In genomic region chr14:14355360-14355646, GRCm38 (mm10) we compare ENCODE assay signal across 14 mouse cellular contexts. TPM values are rescaled to one million over a fixed set of nuclear protein-coding genes. Genes with fewer than 3 reads are reported as not detected.
DNase-seq lines count a peak whose midpoint lies in the region; ATAC-seq and TF ChIP-seq lines count a peak whose summit lies in the region.
"Had no signal": no experiment of that assay in that cellular context is flagged by ENCODE, and none has a peak within 500 bp of the region (broad histone marks: within the 10 kb centered on the region; RNA-seq: fewer than 3 reads in every experiment).

No protein-coding gene starts in this region.

- no peak for TF ChIP-seq EP300 in stomach, postnatal 0 days (optimal IDR thresholded peaks at IDR 0.05)

- no peak overlapping the region for H3K4me2 ChIP-seq in hindbrain, embryonic 13.5 days
- H3K4me2 ChIP-seq in hindbrain, embryonic 16.5 days (ENCODE audit: low read length), result no peak overlapping the region
- no peak overlapping the region for H3K4me2 ChIP-seq in neural tube, embryonic 11.5 days (ENCODE audit: low read depth)
- no peak overlapping the region for H3K4me2 ChIP-seq in limb, embryonic 13.5 days (replicated peaks)
- no peak overlapping the region for H3K4me2 ChIP-seq in stomach, postnatal 0 days (replicated peaks; ENCODE audit: low read depth)
- H3K4me2 ChIP-seq: heart, embryonic 12.5 days; kidney, embryonic 15.5 days had no signal

- H3K9ac ChIP-seq in hindbrain, embryonic 13.5 days, result no peak overlapping the region
- H3K9ac ChIP-seq in hindbrain, embryonic 16.5 days (ENCODE audit: low read depth, low read length), result no peak overlapping the region
- H3K9ac ChIP-seq in neural tube, embryonic 11.5 days (ENCODE audit: low read length), result no peak overlapping the region
- H3K9ac ChIP-seq in limb, embryonic 13.5 days, result no peak overlapping the region
- no peak overlapping the region for H3K9ac ChIP-seq in stomach, postnatal 0 days (ENCODE audit: low read length)
- H3K9ac ChIP-seq: heart, embryonic 12.5 days; kidney, embryonic 15.5 days had no signal

- peak; percentile 29 for ATAC-seq in hindbrain, embryonic 13.5 days (ENCODE audit: low FRiP score)
- no peak for ATAC-seq in hindbrain, embryonic 16.5 days
- ATAC-seq in neural tube, embryonic 11.5 days (ENCODE audit: insufficient read depth, low FRiP score, low TSS enrichment), result peak; percentile 3; the same call in 1 of the 2 replicates
- 0 out of 2 replicates have a peak, but pooled peaks have one; percentile 25 for ATAC-seq in limb, embryonic 13.5 days (ENCODE audit: low FRiP score, low read depth)
- peak; percentile 43; the same call in 1 of the 2 replicates for ATAC-seq in stomach, postnatal 0 days (ENCODE audit: low FRiP score, low TSS enrichment)
- ATAC-seq in erythroid progenitor cell, adult 5-6 weeks (replicated peaks; ENCODE audit: low FRiP score, poor library complexity, severe bottlenecking), result no peak

- no peaks in the 10 kb centered on the region for H3K4me1 ChIP-seq in hindbrain, embryonic 13.5 days (replicated peaks)
- H3K4me1 ChIP-seq in hindbrain, embryonic 16.5 days (ENCODE audit: control insufficient read depth, insufficient read depth, low read depth, low read length), result no peaks in the 10 kb centered on the region
- H3K4me1 ChIP-seq in neural tube, embryonic 11.5 days (ENCODE audit: control insufficient read depth, insufficient read depth, low read length), result no peaks in the 10 kb centered on the region
- no peaks in the 10 kb centered on the region for H3K4me1 ChIP-seq in limb, embryonic 13.5 days
- no peaks in the 10 kb centered on the region for H3K4me1 ChIP-seq in stomach, postnatal 0 days (replicated peaks; ENCODE audit: control insufficient read depth, insufficient read depth)
- H3K4me1 ChIP-seq: heart, embryonic 12.5 days; kidney, embryonic 15.5 days had no signal

- 98% methylated on average over 8 of the region's 8 CpGs for WGBS in hindbrain, embryonic 13.5 days
- WGBS in hindbrain, embryonic 16.5 days, result 98% methylated on average over 8 of the region's 8 CpGs
- 93% methylated on average over 7 of the region's 8 CpGs for WGBS in neural tube, embryonic 11.5 days
- 89% methylated on average over 8 of the region's 8 CpGs for WGBS in limb, embryonic 13.5 days
- 98% methylated on average over 8 of the region's 8 CpGs for WGBS in stomach, postnatal 0 days

- no peak overlapping the region for H3K27ac ChIP-seq in hindbrain, embryonic 13.5 days
- no peak overlapping the region for H3K27ac ChIP-seq in hindbrain, embryonic 16.5 days (ENCODE audit: low read depth, low read length)
- no peak overlapping the region for H3K27ac ChIP-seq in neural tube, embryonic 11.5 days (ENCODE audit: low read depth, low read length)
- H3K27ac ChIP-seq in limb, embryonic 13.5 days, result no peak overlapping the region
- H3K27ac ChIP-seq in stomach, postnatal 0 days (replicated peaks), result no peak overlapping the region
- H3K27ac ChIP-seq: kidney, embryonic 15.5 days had no signal

- no peak for DNase-seq in neural tube, embryonic 11.5 days (ENCODE audit: low spot score)
- no peak for DNase-seq in neural tube, embryonic 10.5 days (ENCODE audit: extremely low spot score, low spot score)
- peak; percentile 19 for DNase-seq in stomach, postnatal 0 days (ENCODE audit: low spot score)
- DNase-seq: lung, postnatal 14 days had no signal

- H3K9me3 ChIP-seq in hindbrain, embryonic 13.5 days, result peaks cover 4% of the 10 kb centered on the region
- H3K9me3 ChIP-seq in hindbrain, embryonic 16.5 days (ENCODE audit: control insufficient read depth, low read length), result peaks cover 14% of the 10 kb centered on the region; the same call in 1 of the 2 replicates
- peaks cover 10% of the 10 kb centered on the region; the same call in 1 of the 2 replicates for H3K9me3 ChIP-seq in neural tube, embryonic 11.5 days (ENCODE audit: control insufficient read depth, low read length)
- H3K9me3 ChIP-seq in limb, embryonic 13.5 days, result peaks cover 36% of the 10 kb centered on the region
- peaks cover 5% of the 10 kb centered on the region; the same call in 1 of the 2 replicates for H3K9me3 ChIP-seq in stomach, postnatal 0 days (ENCODE audit: control insufficient read depth, low read length)

- H3K4me3 ChIP-seq in hindbrain, embryonic 13.5 days, result no peak overlapping the region
- no peak overlapping the region for H3K4me3 ChIP-seq in hindbrain, embryonic 16.5 days (ENCODE audit: low read length)
- H3K4me3 ChIP-seq in neural tube, embryonic 11.5 days (ENCODE audit: low read depth, low read length), result no peak overlapping the region
- H3K4me3 ChIP-seq in limb, embryonic 13.5 days, result no peak overlapping the region
- no peak overlapping the region for H3K4me3 ChIP-seq in stomach, postnatal 0 days (ENCODE audit: low read depth, low read length)
- H3K4me3 ChIP-seq: heart, embryonic 12.5 days; kidney, embryonic 15.5 days had no signal

- no peak for TF ChIP-seq CTCF in stomach, postnatal 0 days (IDR thresholded peaks at IDR 0.05; ENCODE audit: low read depth)

- no peaks in the 10 kb centered on the region for H3K27me3 ChIP-seq in hindbrain, embryonic 13.5 days
- H3K27me3 ChIP-seq in hindbrain, embryonic 16.5 days (replicated peaks; ENCODE audit: control insufficient read depth, insufficient read depth, low read length), result no peaks in the 10 kb centered on the region
- no peaks in the 10 kb centered on the region for H3K27me3 ChIP-seq in neural tube, embryonic 11.5 days (ENCODE audit: control insufficient read depth, insufficient read depth, low read length)
- H3K27me3 ChIP-seq in limb, embryonic 13.5 days, result no peaks in the 10 kb centered on the region
- H3K27me3 ChIP-seq in stomach, postnatal 0 days (ENCODE audit: control insufficient read depth, insufficient read depth, low read length), result no peaks in the 10 kb centered on the region
- H3K27me3 ChIP-seq: heart, embryonic 12.5 days; kidney, embryonic 15.5 days had no signal

- no peaks in the 10 kb centered on the region for H3K36me3 ChIP-seq in hindbrain, embryonic 13.5 days
- H3K36me3 ChIP-seq in hindbrain, embryonic 16.5 days (ENCODE audit: control insufficient read depth, insufficient read depth, low read length), result no peaks in the 10 kb centered on the region
- H3K36me3 ChIP-seq in neural tube, embryonic 11.5 days (ENCODE audit: control insufficient read depth, insufficient read depth, low read length), result no peaks in the 10 kb centered on the region
- peaks cover 17% of the 10 kb centered on the region for H3K36me3 ChIP-seq in limb, embryonic 13.5 days
- no peaks in the 10 kb centered on the region for H3K36me3 ChIP-seq in stomach, postnatal 0 days (ENCODE audit: control insufficient read depth, insufficient read depth, low read length)

RNA-seq across cellular contexts. Expression of gene Il3ra, which starts 9.2 kb away (rescaled TPM):
- polyA plus RNA-seq in hindbrain, embryonic 13.5 days (2015; fragmentation: Nextera tagmentation; extraction: Ambion mirVana), result 1.6 and 2.2 TPM in 2 replicates
- 2.3 and 3.0 TPM in 2 replicates for polyA plus RNA-seq in hindbrain, embryonic 16.5 days (2015; fragmentation: Nextera tagmentation; extraction: Ambion mirVana)
- 2.4 and 3.1 TPM in 2 replicates for polyA plus RNA-seq in neural tube, embryonic 11.5 days (2014; fragmentation: Nextera tagmentation; extraction: Ambion mirVana)
- polyA plus RNA-seq in limb, embryonic 13.5 days (2015; fragmentation: Nextera tagmentation; extraction: Ambion mirVana), result 4.8 and 5.0 TPM in 2 replicates
- 2.7 and 3.9 TPM in 2 replicates for polyA plus RNA-seq in stomach, postnatal 0 days (2015; fragmentation: Nextera tagmentation; extraction: Ambion mirVana)
- 2.5 and 4.3 TPM in 2 replicates for total RNA-seq in erythroid progenitor cell, adult 5-6 weeks (2015; ENCODE audit: low replicate concordance)
- total RNA-seq in erythroid progenitor cell, adult 5-6 weeks (2017; ENCODE audit: low replicate concordance), result 4.8 and 5.8 TPM in 2 replicates

RNA-seq across cellular contexts. Expression of gene Olfr31, which starts 32.7 kb away (rescaled TPM):
- 0.12 TPM in 1 of 2 replicates, not detected in the other for polyA plus RNA-seq in hindbrain, embryonic 13.5 days (2015; fragmentation: Nextera tagmentation; extraction: Ambion mirVana)
- polyA plus RNA-seq in hindbrain, embryonic 16.5 days (2015; fragmentation: Nextera tagmentation; extraction: Ambion mirVana), result 0.11 TPM in 1 of 2 replicates, not detected in the other
- polyA plus RNA-seq in neural tube, embryonic 11.5 days (2014; fragmentation: Nextera tagmentation; extraction: Ambion mirVana), result not detected in 2 replicates
- not detected in 2 replicates for polyA plus RNA-seq in limb, embryonic 13.5 days (2015; fragmentation: Nextera tagmentation; extraction: Ambion mirVana)
- 0.02 TPM in 1 of 2 replicates, not detected in the other for polyA plus RNA-seq in stomach, postnatal 0 days (2015; fragmentation: Nextera tagmentation; extraction: Ambion mirVana)
- not detected in 2 replicates for total RNA-seq in erythroid progenitor cell, adult 5-6 weeks (2015; ENCODE audit: low replicate concordance)
- total RNA-seq in erythroid progenitor cell, adult 5-6 weeks (2017; ENCODE audit: low replicate concordance), result not detected in 2 replicates
- total RNA-seq: adrenal gland, adult 18-20 months; left cerebral cortex, postnatal 10 days; neutrophil, adult 5-6 weeks had no signal
- polyA plus RNA-seq: heart, embryonic 12.5 days; kidney, embryonic 15.5 days had no signal

RNA-seq across cellular contexts. Expression of gene Olfr721-ps1, which starts 45.8 kb away (rescaled TPM):
- polyA plus RNA-seq in hindbrain, embryonic 13.5 days (2015; fragmentation: Nextera tagmentation; extraction: Ambion mirVana), result not detected in 2 replicates
- polyA plus RNA-seq in hindbrain, embryonic 16.5 days (2015; fragmentation: Nextera tagmentation; extraction: Ambion mirVana), result not detected in 2 replicates
- polyA plus RNA-seq in neural tube, embryonic 11.5 days (2014; fragmentation: Nextera tagmentation; extraction: Ambion mirVana), result not detected in 2 replicates
- polyA plus RNA-seq in limb, embryonic 13.5 days (2015; fragmentation: Nextera tagmentation; extraction: Ambion mirVana), result not detected in 2 replicates
- not detected in 2 replicates for polyA plus RNA-seq in stomach, postnatal 0 days (2015; fragmentation: Nextera tagmentation; extraction: Ambion mirVana)
- not detected in 2 replicates for total RNA-seq in erythroid progenitor cell, adult 5-6 weeks (2015; ENCODE audit: low replicate concordance)
- not detected in 2 replicates for total RNA-seq in erythroid progenitor cell, adult 5-6 weeks (2017; ENCODE audit: low replicate concordance)
- total RNA-seq: adrenal gland, adult 18-20 months; left cerebral cortex, postnatal 10 days; neutrophil, adult 5-6 weeks had no signal
- polyA plus RNA-seq: heart, embryonic 12.5 days; kidney, embryonic 15.5 days; testis, adult 2 months had no signal

Comparison
In these comparisons a context has a peak if more than half of its experiments do, and no peak if none do; other contexts are left out.
1. ATAC-seq: peak in hindbrain, embryonic 13.5 days (single experiment), neural tube, embryonic 11.5 days (single experiment), limb, embryonic 13.5 days (single experiment) and stomach, postnatal 0 days (single experiment); none in hindbrain, embryonic 16.5 days (single experiment) and erythroid progenitor cell, adult 5-6 weeks (single experiment).